Mouse (Mus musculus): ENCODE measurements around the gene Scn1a. TPM values are rescaled to one million over a fixed set of nuclear protein-coding genes. Genes with fewer than 3 reads are reported as not detected.

The Scn1a gene
- polyA plus RNA-seq, 1 experiment from 2014 or later = 1.8 TPM

GRCm38 (mm10) chr2:66220954-66221353 lies 219.7 kb downstream of the Scn1a start:
- Histone ChIP-seq H3K27me3 (ENCODE audit: control insufficient read depth, insufficient read depth, low read length) (no peaks in the 10 kb centered on the region), H3K4me3 (ENCODE audit: low read depth, low read length) (no peak overlapping the region), H3K27ac (ENCODE audit: low read depth, low read length) (no peak overlapping the region), H3K9me3 (ENCODE audit: control insufficient read depth, low read length) (no peaks in the 10 kb centered on the region), H3K36me3 (ENCODE audit: control insufficient read depth, insufficient read depth, low read length) (no peaks in the 10 kb centered on the region; the same call in 1 of the 2 replicates), H3K4me1 (replicated peaks; ENCODE audit: control insufficient read depth, insufficient read depth, low read length) (no peaks in the 10 kb centered on the region), H3K4me2 (ENCODE audit: low read depth, low read length, severe bottlenecking) (no peak overlapping the region), H3K9ac (ENCODE audit: low read length) (no peak overlapping the region)
- DNase-seq (ENCODE audit: low spot score) = no peak
- WGBS = 87% methylated on average over 7 of the region's 7 CpGs
- no peak for ATAC-seq (replicated peaks; ENCODE audit: low FRiP score)

Other genes with a start within 250 kb of the Scn1a start
- 15.9 and 17.1 TPM in 2 replicates for gene Ttc21b, start 184.2 kb downstream of the Scn1a start, polyA plus RNA-seq (2014; fragmentation: Nextera tagmentation; extraction: Ambion mirVana)
- gene Scn9a, start 194.1 kb upstream of the Scn1a start, polyA plus RNA-seq (2014; fragmentation: Nextera tagmentation; extraction: Ambion mirVana) = 0.92 and 1.1 TPM in 2 replicates

All from forebrain, embryonic 11.5 days (tissue).